Mouse (Mus musculus) liver, embryonic 11.5 days (tissue): ENCODE results near the gene Fam57b. TPM values are rescaled to one million over a fixed set of nuclear protein-coding genes. Genes with fewer than 3 reads are reported as not detected.

Source experiments
- ATAC-seq: fragments of 200-750 bp; cut with Nextera tagmentation; replicated peaks from 2 replicates; pipeline ENCODE4 v1.8.0; 2017; ENCODE audit warnings: moderate number of reproducible peaks, mild to moderate bottlenecking, moderate TSS enrichment, moderate library complexity; ENCODE audit not compliant: low FRiP score
- DNase-seq: peaks from one replicate; pipeline ENCODE4 v3.0.0-alpha.2; 2017; ENCODE audit warnings: low spot score
- H3K27ac ChIP-seq: fragments of 300-500 bp; sonication (generic); 2 replicates; pipeline ENCODE4 v1.5.1; 2014; ENCODE audit warnings: mild to moderate bottlenecking, low read depth, low read length, control low read depth
- H3K27me3 ChIP-seq: fragments of 300-500 bp; sonication (generic); replicated peaks from 2 replicates; pipeline ENCODE4 v1.6.1; 2014; ENCODE audit warnings: low read length, mixed read lengths; ENCODE audit not compliant: control insufficient read depth, insufficient read depth
- H3K36me3 ChIP-seq: fragments of 300-500 bp; sonication (generic); 2 replicates; pipeline ENCODE4 v1.6.1; 2014; ENCODE audit warnings: mild to moderate bottlenecking, low read length, moderate library complexity, mixed read lengths; ENCODE audit not compliant: control insufficient read depth, insufficient read depth
- H3K4me1 ChIP-seq: fragments of 300-500 bp; sonication (generic); replicated peaks from 2 replicates; pipeline ENCODE4 v1.6.1; 2014; ENCODE audit warnings: low read length, mixed read lengths; ENCODE audit not compliant: control insufficient read depth, insufficient read depth
- H3K4me2 ChIP-seq: fragments of 300-500 bp; sonication (generic); 2 replicates; pipeline ENCODE4 v1.6.1; 2014; ENCODE audit warnings: mild to moderate bottlenecking, control low read depth, moderate library complexity
- H3K4me3 ChIP-seq: fragments of 300-500 bp; sonication (generic); 2 replicates; pipeline ENCODE4 v1.5.1; 2014; ENCODE audit warnings: low read depth, low read length, control low read depth
- H3K9ac ChIP-seq: fragments of 300-500 bp; sonication (generic); 2 replicates; pipeline ENCODE4 v1.6.1; 2014; ENCODE audit warnings: low read depth, low read length, control low read depth
- H3K9me3 ChIP-seq: fragments of 300-500 bp; sonication (generic); 2 replicates; pipeline ENCODE4 v1.6.1; 2016; ENCODE audit warnings: low read length, inconsistent platforms, mixed read lengths; ENCODE audit not compliant: control insufficient read depth
- WGBS: fragments of 180-500 bp; shearing (Covaris S2); extraction: QIAGEN DNeasy Blood & Tissue Kit; methylation state at CpG from one replicate; pipeline ENCODE4 v1.1.7; 2014; 5-methylcytosine and 5-hydroxymethylcytosine counted together
- polyA plus RNA-seq: library from polyadenylated mRNA; unstranded; fragments of >200 nt; fragmentation: Nextera tagmentation; extraction: Ambion mirVana; gene quantifications from 2 replicates; pipeline ENCODE4 v1.2.1, GENCODE M21; 2014

Fam57b gene
- polyA plus RNA-seq, 1 experiment from 2014 or later = not detected

DNA sequence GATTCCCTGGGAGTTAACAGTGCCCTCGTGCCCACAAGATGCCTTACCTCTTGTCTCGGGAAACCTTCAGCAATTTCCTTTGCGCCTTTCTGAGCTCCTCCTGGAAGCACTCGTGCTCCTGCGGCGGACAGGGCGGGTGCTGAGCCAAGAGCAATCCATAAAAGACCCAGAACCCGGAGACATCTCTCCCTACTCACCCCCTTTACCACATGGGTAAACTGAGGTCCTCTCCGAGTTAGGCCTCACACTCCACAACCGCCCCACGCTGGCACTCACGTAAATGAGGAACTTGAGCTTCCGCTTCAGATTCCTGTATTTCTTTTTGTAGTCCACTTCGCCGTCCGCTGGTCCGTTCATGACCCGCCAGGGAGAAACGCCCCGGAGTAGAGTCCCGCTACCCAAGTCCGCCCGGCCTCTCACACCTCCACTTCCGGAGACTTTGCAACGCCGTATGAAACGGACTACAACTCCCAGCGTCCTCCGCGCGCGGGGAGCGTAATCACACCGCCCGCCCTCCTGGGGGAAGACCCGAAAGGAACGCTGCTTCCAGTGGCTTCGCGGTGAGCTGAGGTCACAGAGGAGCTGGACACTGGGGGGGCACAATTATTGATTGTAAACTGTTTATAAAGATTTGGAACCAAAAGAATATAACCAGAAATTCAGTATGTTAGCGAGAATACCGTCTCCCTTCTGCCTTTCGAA is 64.1 kb downstream of the Fam57b start, which contains the start of gene Hirip3:
Gene Hirip3, plus strand, starts transcription at position 544 of the 702 bp plus-strand sequence.
- peak; percentile 91 for ATAC-seq
- H3K4me2 ChIP-seq = peak within 1 kb of the TSS; percentile 73
- peak within 1 kb of the TSS; percentile 67; the same call in 1 of the 2 replicates for H3K27ac ChIP-seq
- no peaks in the 10 kb centered on the region for H3K9me3 ChIP-seq
- H3K9ac ChIP-seq = peak within 1 kb of the TSS; percentile 80
- no peaks in the 10 kb centered on the region for H3K27me3 ChIP-seq
- H3K4me3 ChIP-seq = peak within 1 kb of the TSS; percentile 79
- peaks cover 23% of the 10 kb centered on the region for H3K4me1 ChIP-seq
- peak; percentile 98 for DNase-seq
- peaks cover 34% of the 10 kb centered on the region for H3K36me3 ChIP-seq
- WGBS = under 1% methylated on average over 42 of the region's 42 CpGs

DNA sequence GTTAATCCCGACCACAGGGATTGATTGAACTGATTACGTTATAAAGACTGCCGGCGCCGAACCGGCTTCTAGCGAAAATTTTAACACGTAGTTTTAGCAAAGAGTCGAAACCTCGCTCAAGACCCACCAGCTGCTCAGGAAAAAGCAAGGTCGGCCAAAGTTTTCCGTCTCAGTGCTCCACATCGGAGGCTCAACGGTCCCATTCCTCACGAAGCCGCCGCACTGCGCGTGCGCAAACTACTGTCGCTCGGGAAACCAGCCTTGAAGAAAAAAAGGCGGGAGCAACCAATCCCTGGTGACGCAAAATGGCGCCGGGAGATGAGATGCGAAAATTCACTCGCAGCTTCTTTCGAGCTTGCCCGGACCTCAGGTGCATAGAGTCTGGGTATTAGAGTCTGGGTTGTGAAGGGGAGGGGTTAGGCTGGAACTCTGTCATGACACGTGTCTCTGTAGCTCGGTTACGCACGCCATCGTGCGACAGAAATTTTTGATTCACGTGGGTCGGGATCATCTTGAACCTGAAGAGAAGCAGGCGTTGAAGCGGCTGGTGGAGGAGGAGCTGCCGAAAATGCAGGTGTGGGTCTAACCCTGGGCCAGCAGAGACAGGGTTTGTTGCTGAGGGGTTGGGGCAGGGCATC is 64.8 kb downstream of the Fam57b start, which contains the start of gene Ino80e:
Gene Ino80e, minus strand, starts transcription at position 231 of the 638 bp plus-strand sequence.
- Histone ChIP-seq H3K9me3 (no peaks in the 10 kb centered on the region), H3K27ac (peak within 1 kb of the TSS; percentile 67; the same call in 1 of the 2 replicates), H3K4me1 (peaks cover 23% of the 10 kb centered on the region), H3K36me3 (peaks cover 35% of the 10 kb centered on the region), H3K4me3 (peak within 1 kb of the TSS; percentile 79), H3K4me2 (peak within 1 kb of the TSS; percentile 73), H3K27me3 (no peaks in the 10 kb centered on the region), H3K9ac (peak within 1 kb of the TSS; percentile 80)
- WGBS = under 1% methylated on average over 41 of the region's 41 CpGs
- ATAC-seq (peak; percentile 69), DNase-seq (peak; percentile 90)

DNA sequence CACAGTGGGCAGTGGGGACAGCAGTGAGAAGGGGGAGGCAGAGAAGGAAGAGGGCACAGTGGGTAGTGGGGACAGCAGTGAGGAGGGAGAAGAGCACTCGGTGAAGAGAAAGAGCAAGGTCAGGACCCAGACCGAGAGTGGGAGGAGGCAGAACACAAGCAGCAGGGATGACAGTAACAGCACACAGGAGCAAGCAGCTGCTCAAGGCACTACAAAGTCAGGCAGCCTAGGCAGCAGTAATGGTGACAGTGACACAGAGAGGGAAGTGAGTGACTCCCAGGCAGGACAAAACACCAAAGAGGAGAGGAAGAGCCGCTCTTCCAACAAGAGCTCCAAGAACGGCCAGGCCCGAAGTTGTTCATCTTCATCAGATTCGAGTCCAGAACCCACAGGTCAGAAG is 66.3 kb downstream of the Fam57b start:
- Histone ChIP-seq H3K4me3 (peak overlapping the region; percentile 79), H3K9ac (peak overlapping the region; percentile 80), H3K36me3 (peaks cover 27% of the 10 kb centered on the region), H3K9me3 (no peaks in the 10 kb centered on the region), H3K4me2 (peak overlapping the region; percentile 73), H3K4me1 (peaks cover 23% of the 10 kb centered on the region), H3K27ac (peak overlapping the region; percentile 21; the same call in 1 of the 2 replicates), H3K27me3 (no peaks in the 10 kb centered on the region)
- no peak for ATAC-seq
- no peak for DNase-seq
- 68% methylated on average over 6 of the region's 6 CpGs for WGBS

DNA sequence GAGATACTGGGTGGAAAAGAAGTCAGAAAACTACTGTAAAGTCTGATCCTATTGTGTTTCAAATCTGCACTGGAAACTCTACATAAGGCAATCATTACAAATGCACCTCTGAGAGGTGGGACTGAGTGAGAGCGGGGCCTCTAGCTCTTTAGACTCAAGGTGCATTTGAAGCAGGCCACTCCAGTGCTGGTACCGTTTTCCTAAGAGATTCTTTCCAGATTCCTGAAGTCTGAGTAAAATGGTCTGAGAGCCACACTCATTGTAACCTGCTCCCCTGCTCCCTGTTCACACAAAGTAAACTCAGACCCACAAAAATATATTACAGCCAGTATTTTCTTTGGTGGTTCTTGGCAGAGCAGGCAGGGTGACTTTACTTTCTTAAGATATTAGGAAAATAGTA is 70.1 kb downstream of the Fam57b start:
- Histone ChIP-seq H3K9ac (no peak overlapping the region), H3K4me3 (no peak overlapping the region), H3K4me2 (no peak overlapping the region), H3K27ac (no peak overlapping the region), H3K36me3 (peaks cover 52% of the 10 kb centered on the region), H3K4me1 (peaks cover 16% of the 10 kb centered on the region), H3K27me3 (no peaks in the 10 kb centered on the region), H3K9me3 (no peaks in the 10 kb centered on the region)
- ATAC-seq = no peak
- no peak for DNase-seq
- WGBS = 92% methylated on average over 2 of the region's 2 CpGs

DNA sequence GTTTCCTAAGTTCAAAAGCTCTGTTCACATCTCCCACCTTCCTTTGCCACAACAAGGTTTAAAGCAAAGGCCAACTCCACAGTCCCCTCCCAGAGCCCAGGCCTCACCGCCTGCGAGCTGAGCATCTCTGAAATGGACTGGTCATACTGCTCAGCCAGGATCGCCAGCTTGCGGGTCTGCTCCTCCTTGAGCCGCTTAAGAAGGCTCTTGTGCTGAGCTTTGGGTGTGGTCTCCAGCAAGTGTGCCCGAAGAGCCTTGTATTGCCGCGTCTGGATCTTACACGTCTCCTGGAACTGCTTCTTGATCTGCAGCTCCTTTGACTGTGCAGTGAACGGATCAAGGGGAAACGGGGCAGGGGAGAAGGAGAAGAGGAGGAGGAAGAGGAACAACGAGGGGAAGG is 70.5 kb downstream of the Fam57b start:
- no peak overlapping the region for H3K27ac ChIP-seq
- no peak for ATAC-seq
- peaks cover 56% of the 10 kb centered on the region for H3K36me3 ChIP-seq
- no peak overlapping the region for H3K4me2 ChIP-seq
- peaks cover 14% of the 10 kb centered on the region for H3K4me1 ChIP-seq
- H3K9ac ChIP-seq = no peak overlapping the region
- H3K4me3 ChIP-seq = no peak overlapping the region
- H3K9me3 ChIP-seq = no peaks in the 10 kb centered on the region
- no peaks in the 10 kb centered on the region for H3K27me3 ChIP-seq
- 89% methylated on average over 12 of the region's 12 CpGs for WGBS
- DNase-seq = no peak

DNA sequence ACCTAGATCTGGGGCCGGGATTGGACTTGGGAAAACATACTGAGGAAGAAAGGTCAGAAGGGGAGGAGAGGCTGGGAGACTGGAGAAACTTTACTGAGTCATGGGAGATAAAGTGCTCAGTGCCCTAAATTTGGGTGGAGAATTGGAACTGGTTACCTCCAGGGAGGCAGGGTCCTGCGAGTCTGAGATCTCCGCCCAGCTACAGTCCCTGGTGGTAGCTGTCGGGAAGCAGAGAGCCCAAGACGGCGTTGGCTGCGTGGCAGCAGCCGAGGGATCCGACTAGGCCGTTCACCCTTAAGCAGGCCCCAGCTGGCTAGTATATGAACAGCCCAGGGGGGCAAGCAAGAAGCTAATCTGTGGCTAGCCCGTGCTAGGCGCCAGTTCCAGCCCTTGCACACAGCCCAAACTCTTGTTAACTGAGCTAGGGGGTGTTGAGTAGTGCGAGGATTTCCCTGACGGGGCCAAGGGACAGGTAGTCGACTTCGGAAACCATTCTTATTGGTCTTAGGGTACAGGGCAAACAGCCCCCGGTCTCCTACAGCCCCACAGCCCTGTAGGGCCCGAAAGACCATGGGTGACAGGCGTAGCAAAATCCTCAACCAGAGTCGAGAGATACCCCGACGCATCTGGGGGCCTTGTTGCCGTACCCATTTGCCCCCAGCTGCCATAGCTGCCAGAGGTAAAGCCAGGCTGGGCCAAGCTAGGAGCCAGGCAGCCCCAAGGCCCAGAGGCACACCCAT is 72.5 kb downstream of the Fam57b start:
- H3K27ac ChIP-seq = no peak overlapping the region
- H3K9ac ChIP-seq = no peak overlapping the region
- H3K4me1 ChIP-seq = no peaks in the 10 kb centered on the region
- H3K9me3 ChIP-seq = no peaks in the 10 kb centered on the region
- H3K27me3 ChIP-seq = no peaks in the 10 kb centered on the region
- H3K4me3 ChIP-seq = no peak overlapping the region
- no peak for ATAC-seq
- WGBS = 90% methylated on average over 23 of the region's 23 CpGs
- peaks cover 66% of the 10 kb centered on the region for H3K36me3 ChIP-seq
- no peak overlapping the region for H3K4me2 ChIP-seq
- DNase-seq = no peak

DNA sequence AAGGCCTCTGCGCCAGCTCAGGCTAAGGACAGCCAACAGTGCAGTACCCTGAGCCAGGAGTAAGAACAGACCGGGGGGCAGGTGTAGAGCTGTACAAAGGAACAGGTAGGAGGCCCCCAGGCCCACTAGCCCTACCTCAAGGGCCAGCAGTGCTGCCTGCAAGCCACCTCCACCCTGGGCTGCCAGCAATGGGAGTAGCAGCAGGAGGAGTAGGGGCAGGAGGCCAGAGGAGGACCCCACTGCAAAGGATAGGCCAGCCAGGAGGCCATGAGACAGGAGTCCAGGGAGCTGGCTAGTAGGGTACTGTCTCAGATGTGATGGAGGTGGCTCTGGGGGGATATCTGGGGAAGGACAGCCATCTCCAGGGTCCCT is 73.0 kb downstream of the Fam57b start:
- ATAC-seq (no peak), DNase-seq (no peak)
- Histone ChIP-seq H3K4me1 (no peaks in the 10 kb centered on the region), H3K36me3 (peaks cover 69% of the 10 kb centered on the region), H3K4me2 (no peak overlapping the region), H3K27ac (no peak overlapping the region), H3K9me3 (no peaks in the 10 kb centered on the region), H3K4me3 (no peak overlapping the region), H3K9ac (no peak overlapping the region), H3K27me3 (no peaks in the 10 kb centered on the region)
- 88% methylated on average over 2 of the region's 2 CpGs for WGBS

DNA sequence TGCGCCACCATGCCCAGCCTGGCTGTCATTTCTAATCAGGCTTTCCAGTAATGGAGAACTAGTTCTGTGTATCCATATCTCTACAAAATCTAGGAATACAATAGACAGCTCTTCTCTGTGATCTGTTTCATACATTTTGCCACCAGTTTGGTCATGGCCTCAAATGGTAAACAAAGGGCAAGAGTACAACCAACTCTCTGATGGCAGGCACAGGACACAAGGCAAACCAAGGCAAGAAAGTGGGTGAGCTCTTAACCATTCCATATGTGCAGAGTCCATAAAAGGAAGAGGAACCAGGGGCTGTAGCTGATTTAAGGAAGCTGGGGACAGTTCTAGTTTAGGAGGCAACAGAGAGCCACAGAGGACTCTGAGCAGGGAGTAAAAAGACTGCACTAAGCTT is 79.8 kb downstream of the Fam57b start:
- H3K4me3 ChIP-seq = no peak overlapping the region
- DNase-seq (no peak), ATAC-seq (no peak)
- no peak overlapping the region for H3K9ac ChIP-seq
- no peak overlapping the region for H3K4me2 ChIP-seq
- H3K27me3 ChIP-seq = no peaks in the 10 kb centered on the region
- H3K4me1 ChIP-seq = peaks cover 13% of the 10 kb centered on the region
- H3K27ac ChIP-seq = no peak overlapping the region; the same call in 1 of the 2 replicates
- 100% methylated on average over 1 of the region's 1 CpGs for WGBS
- peaks cover 66% of the 10 kb centered on the region for H3K36me3 ChIP-seq
- H3K9me3 ChIP-seq = no peaks in the 10 kb centered on the region
